Mouse (Mus musculus) cortical plate, adult 2 months (tissue): ENCODE data around the gene Ly9. TPM values are rescaled to one million over a fixed set of nuclear protein-coding genes. Genes with fewer than 3 reads are reported as not detected.

ENCODE experiments used
- H3K27ac ChIP-seq: fragments of 200-500 bp; 2 replicates; pipeline ENCODE4 v1.5.1; 2012; ENCODE audit warnings: low read length, control low read depth, inconsistent platforms; ENCODE audit not compliant: insufficient read depth
- H3K4me1 ChIP-seq: fragments of 200-500 bp; 2 replicates; pipeline ENCODE4 v1.6.1; 2011; ENCODE audit warnings: low read length; ENCODE audit not compliant: control insufficient read depth, insufficient read depth
- H3K4me3 ChIP-seq: fragments of 200-500 bp; 2 replicates; pipeline ENCODE4 v1.5.1; 2011; ENCODE audit warnings: mild to moderate bottlenecking, low read length, control low read depth; ENCODE audit not compliant: insufficient read depth
- CTCF ChIP-seq: fragments of 200-500 bp; IDR thresholded peaks from 2 replicates; pipeline ENCODE4 v1.5.1; 2011; ENCODE audit warnings: mild to moderate bottlenecking, control low read depth, low read length; ENCODE audit not compliant: insufficient read depth; ENCODE audit errors: extremely low read depth
- POLR2A ChIP-seq: fragments of 200-500 bp; IDR thresholded peaks from 2 replicates; pipeline ENCODE4 v1.6.1; 2011; ENCODE audit warnings: mild to moderate bottlenecking, low read length, control low read depth; ENCODE audit not compliant: insufficient read depth; ENCODE audit errors: extremely low read depth
- polyA plus RNA-seq: library from polyadenylated mRNA; depleted of rRNA; stranded (reverse); fragments of >200 nt; gene quantifications from 2 replicates; pipeline ENCODE4 v1.2.3, GENCODE M21; 2012

Ly9 gene
- polyA plus RNA-seq, 1 experiment = 0.27 TPM

DNA sequence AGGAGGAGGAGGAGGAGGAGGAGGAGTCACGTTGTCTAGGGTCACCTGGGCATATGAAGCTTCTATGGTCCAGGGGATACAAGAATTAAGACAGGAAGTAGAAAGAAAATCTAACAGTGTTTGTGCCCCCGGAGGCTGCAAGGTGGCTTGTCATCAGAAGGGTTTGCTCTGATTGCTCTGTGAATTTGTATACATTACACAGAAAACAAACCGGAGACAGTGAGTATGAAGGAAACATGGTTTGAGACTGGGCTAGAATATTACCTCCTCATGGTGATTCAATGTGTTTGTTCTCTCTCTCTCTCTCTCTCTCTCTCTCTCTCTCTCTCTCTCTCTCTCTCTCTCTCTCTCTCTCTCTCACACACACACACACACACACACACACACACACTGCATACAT lies 554 bp downstream of the Ly9 start:
- no peaks in the 10 kb centered on the region for H3K4me1 ChIP-seq
- no peak overlapping the region for H3K27ac ChIP-seq
- no peak overlapping the region for H3K4me3 ChIP-seq
- TF ChIP-seq CTCF (no peak), POLR2A (no peak)

DNA sequence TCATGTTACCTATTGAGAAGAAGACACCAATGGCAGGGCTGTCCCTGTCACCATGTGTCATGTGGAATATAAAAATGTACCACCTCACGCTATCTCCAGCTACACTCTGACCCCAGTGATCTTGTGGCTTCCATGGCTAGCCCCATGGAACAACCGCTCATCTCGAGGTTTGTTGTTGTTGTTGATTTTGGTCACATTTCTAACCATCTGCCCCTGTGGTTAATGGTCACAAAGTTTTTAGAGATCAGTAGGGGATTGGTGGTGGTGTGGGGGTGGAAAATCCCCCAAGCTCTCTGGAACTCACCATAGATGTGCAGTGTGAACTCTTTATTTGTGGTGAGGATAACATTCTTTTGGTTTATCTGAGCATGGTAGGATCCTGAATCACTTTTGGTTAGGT lies 2.5 kb downstream of the Ly9 start:
- TF ChIP-seq CTCF = no peak
- no peak for TF ChIP-seq POLR2A
- no peak overlapping the region for H3K4me3 ChIP-seq
- no peak overlapping the region for H3K27ac ChIP-seq
- H3K4me1 ChIP-seq = no peaks in the 10 kb centered on the region

DNA sequence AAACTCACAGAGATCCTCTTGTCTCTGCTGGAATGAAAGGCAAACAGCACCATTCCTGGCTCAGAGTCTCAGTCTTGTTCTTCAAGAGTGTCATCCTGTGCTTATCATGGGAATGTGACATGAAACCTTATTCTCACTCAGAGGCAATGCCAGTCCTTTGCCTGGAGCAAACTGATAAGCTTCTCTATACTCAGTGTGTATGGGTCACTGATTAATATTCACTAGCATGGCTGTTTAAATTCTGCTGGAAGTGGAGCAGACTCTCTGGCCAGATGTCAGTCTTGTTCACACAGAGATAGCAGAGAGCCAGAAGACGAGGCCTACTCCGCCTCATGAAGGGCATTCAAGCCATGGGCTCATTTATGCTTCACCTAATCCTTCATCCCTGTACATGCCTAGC lies 22.6 kb downstream of the Ly9 start:
- no peak for TF ChIP-seq CTCF
- no peak for TF ChIP-seq POLR2A
- no peak overlapping the region for H3K27ac ChIP-seq
- H3K4me3 ChIP-seq = no peak overlapping the region
- no peaks in the 10 kb centered on the region for H3K4me1 ChIP-seq

DNA sequence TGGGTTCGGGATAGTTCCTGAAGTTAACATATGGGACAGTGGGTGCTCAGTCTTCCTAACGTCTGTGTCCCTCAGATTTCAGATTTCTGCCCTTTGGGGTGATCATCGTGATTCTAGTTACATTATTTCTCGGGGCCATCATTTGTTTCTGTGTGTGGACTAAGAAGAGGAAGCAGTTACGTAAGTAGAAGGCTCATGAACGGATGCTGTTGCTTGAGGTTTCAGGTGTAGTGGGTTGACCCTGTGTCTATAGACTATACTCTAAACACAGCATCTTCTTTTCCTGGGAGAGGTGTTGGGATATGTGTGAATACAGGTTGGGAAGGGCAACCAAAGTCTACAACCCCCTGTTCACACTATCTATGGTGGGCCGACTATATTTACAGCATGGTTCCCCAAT lies 30.0 kb downstream of the Ly9 start:
- Histone ChIP-seq H3K4me3 (no peak overlapping the region), H3K27ac (no peak overlapping the region), H3K4me1 (no peaks in the 10 kb centered on the region)
- TF ChIP-seq POLR2A (no peak), CTCF (no peak)

DNA sequence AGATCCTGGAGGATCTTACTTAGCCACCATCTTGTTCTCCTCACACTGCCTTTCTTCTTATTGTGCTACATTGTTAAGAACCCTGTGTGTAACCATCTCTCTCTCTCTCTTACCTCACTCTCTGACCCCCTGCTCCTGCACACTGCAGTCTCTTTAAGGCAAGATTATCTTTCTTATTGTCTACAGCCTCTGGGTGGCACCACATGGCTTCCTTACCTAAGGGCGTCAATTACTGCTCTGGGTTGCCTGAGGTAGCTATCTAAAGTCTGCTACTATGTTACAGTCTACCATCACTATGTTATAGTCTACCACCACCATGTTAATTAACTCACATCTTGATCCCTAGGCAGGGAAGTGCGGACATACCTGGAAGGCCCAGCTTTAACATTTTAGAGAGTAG lies 38.8 kb downstream of the Ly9 start:
- no peak overlapping the region for H3K27ac ChIP-seq
- no peaks in the 10 kb centered on the region for H3K4me1 ChIP-seq
- no peak overlapping the region for H3K4me3 ChIP-seq
- 0 out of 2 replicates have a peak, but pooled peaks have one; percentile 18 for TF ChIP-seq CTCF
- TF ChIP-seq POLR2A = no peak

DNA sequence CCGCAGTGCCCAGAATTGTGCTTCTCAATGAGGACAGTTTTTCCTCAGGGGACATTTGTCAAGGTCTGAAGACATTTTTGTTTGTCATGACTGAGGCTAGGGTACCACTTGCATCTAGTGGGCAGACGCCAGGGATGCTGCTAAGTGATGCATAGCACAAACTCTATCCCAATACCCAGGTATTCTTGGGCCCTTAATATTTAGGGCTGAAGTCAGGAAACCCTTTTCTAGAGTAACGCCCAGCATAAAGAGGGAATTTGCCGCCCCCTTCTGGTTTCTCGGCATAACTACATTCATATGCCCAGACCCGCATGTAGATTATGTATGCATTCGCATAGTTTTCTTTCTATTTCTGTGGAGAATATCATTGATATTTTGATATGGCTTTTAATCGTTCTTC lies 40.4 kb downstream of the Ly9 start:
- no peak overlapping the region for H3K27ac ChIP-seq
- no peaks in the 10 kb centered on the region for H3K4me1 ChIP-seq
- peak; percentile 60; the same call in 1 of the 2 replicates for TF ChIP-seq CTCF
- no peak for TF ChIP-seq POLR2A
- H3K4me3 ChIP-seq = no peak overlapping the region

DNA sequence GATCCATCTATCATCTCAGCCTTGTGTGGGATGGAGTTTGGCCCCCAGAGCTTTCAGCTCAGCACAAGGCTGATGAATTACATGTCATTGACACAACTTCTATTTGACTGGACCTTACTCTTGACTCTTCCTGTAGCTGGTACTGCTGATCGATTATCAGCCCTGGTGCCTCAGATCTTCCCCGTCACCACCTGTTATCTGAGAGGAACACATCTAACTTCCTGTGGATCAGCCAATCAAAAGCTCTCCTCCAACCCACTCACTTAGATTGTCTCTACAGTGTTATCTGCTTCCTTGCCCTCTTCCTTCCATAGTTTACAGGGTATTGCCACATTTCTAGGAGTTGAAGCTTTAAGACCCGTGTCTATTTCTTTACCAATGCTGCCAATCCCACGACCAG lies 41.3 kb downstream of the Ly9 start:
- H3K4me1 ChIP-seq = no peaks in the 10 kb centered on the region
- TF ChIP-seq POLR2A (no peak), CTCF (no peak)
- H3K27ac ChIP-seq = no peak overlapping the region
- H3K4me3 ChIP-seq = no peak overlapping the region

DNA sequence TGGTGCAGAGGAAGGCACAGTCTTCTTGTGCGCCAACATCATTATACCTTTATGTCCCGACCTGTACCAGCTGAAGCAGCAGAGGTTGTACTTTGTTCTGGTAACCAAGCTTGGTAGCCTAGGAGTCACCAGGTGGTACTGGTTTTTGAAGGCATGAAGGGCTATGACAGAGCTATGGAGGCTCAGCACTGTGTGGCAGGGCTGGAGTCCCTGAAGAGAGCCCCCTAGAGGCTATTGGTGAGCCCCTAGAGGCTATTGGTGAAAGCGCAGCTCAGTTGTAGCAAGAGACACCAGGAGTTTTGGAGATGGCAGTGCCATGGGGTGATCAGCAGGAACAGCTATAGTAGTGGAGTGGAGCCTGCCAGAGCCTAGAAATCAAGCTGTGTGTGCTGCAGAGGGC lies 43.0 kb downstream of the Ly9 start:
- no peak overlapping the region for H3K27ac ChIP-seq
- TF ChIP-seq POLR2A (no peak), CTCF (peak; percentile 34; the same call in 1 of the 2 replicates)
- H3K4me1 ChIP-seq = no peaks in the 10 kb centered on the region
- no peak overlapping the region for H3K4me3 ChIP-seq

DNA sequence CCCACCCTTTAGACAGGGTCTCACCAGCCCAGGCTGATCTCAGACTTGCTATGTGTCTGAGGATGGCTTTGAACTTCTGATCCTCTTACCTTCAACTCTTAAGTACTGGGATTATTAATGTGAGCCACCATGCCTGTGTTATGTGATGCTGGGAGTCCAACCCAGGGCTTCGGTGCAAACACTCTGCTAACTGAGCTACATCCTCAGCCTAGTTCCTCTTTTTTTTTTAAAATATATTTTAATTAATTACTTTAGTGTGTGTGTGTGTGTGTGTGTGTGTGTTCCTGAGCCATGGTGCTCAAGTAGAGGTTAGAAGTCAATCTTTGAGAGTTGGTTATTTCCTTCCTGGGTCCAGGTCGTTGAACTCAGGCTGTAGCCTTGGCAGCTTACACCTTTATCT lies 44.2 kb downstream of the Ly9 start:
- TF ChIP-seq CTCF = no peak
- no peak for TF ChIP-seq POLR2A

DNA sequence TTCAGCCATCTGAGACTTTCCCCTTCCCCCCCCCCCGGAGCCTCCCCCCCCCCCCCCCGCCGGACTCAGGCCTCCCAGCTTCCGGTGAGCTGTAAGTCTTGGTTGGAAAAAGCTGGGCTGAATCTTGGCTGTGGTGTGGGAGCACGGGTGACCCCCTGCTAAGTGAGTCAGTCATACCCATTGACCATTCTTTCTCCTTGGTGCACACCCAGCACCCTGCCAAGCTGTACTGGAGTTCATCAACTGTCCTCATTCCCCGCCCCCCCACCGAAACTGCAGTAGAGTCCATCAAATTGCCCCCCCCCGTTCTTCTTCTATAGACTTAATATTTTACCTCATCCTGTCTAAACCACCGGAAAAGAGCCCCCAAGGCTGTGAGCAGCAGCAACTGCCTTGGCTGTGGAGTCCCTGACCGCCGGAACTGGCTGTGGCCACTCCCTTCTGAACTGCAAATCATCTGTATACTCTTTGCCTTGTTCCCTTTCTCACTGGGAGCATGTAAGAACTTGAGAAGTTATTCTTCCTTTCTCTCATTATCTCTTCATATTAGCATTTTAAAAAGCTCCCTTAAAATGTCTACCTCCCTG lies 45.5 kb downstream of the Ly9 start:
- Histone ChIP-seq H3K27ac (no peak overlapping the region), H3K4me3 (no peak overlapping the region), H3K4me1 (no peaks in the 10 kb centered on the region)
- TF ChIP-seq CTCF (no peak), POLR2A (no peak)

More for the DNA sequence above, 44.2 kb downstream of the Ly9 start:
- H3K4me1 ChIP-seq = no peaks in the 10 kb centered on the region
- H3K27ac ChIP-seq = no peak overlapping the region
- no peak overlapping the region for H3K4me3 ChIP-seq

DNA sequence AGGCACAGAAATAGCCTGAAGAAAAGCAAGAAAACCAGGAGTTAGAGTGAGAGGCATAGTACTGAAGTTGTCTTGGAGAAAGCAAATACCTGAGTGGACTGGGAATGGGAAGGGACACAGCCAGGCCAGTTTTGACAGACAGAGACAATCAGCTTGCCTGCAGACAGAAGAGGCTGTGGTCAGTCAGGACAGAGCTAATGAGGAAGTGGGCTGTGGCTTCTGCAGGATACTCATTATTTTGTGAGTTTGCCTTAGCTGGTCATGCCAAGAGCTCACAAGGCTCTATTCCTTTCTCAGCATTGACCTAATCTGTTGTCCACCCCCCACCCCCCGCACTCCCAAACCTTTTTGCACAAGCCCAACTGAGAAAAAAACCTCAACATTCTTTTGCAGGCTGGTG lies 46.0 kb downstream of the Ly9 start:
- TF ChIP-seq CTCF (no peak), POLR2A (no peak)
- no peaks in the 10 kb centered on the region for H3K4me1 ChIP-seq
- no peak overlapping the region for H3K4me3 ChIP-seq
- H3K27ac ChIP-seq = no peak overlapping the region

GRCm38 (mm10) chr1:171560262-171560661 lies 46.9 kb downstream of the Ly9 start:
- TF ChIP-seq CTCF = no peak
- TF ChIP-seq POLR2A = no peak

More at GRCm38 (mm10) chr1:171560262-171560661, 46.9 kb downstream of the Ly9 start:
- Histone ChIP-seq H3K4me1 (no peaks in the 10 kb centered on the region), H3K4me3 (no peak overlapping the region), H3K27ac (no peak overlapping the region)
